Comparison of ENCODE assay signal across 9 mouse cellular contexts in genomic region chr4:142080901-142081630, GRCm38 (mm10). TPM values are rescaled to one million over a fixed set of nuclear protein-coding genes. Genes with fewer than 3 reads are reported as not detected.
DNase-seq lines count a peak whose midpoint lies in the region; ATAC-seq lines count a peak whose summit lies in the region.
"Had no signal": no experiment of that assay in that cellular context is flagged by ENCODE, and none has a peak within 500 bp of the region (broad histone marks: within the 10 kb centered on the region; RNA-seq: fewer than 3 reads in every experiment).

No protein-coding gene starts in this region.

- H3K9me3 ChIP-seq in kidney, embryonic 15.5 days (replicated peaks): no peaks in the 10 kb centered on the region
- H3K9me3 ChIP-seq in neural tube, embryonic 15.5 days (replicated peaks): no peaks in the 10 kb centered on the region

- H3K4me3 ChIP-seq in kidney, embryonic 15.5 days (replicated peaks): no peak overlapping the region
- H3K4me3 ChIP-seq in neural tube, embryonic 15.5 days (replicated peaks): no peak overlapping the region

- H3K27ac ChIP-seq in kidney, embryonic 15.5 days: peak overlapping the region; percentile 41; the same call in 1 of the 2 replicates
- peak overlapping the region; percentile 9; the same call in 1 of the 2 replicates for H3K27ac ChIP-seq in neural tube, embryonic 15.5 days (replicated peaks)

- H3K4me2 ChIP-seq in kidney, embryonic 15.5 days: peak overlapping the region; percentile 25; the same call in 1 of the 2 replicates
- peak overlapping the region; percentile 30 for H3K4me2 ChIP-seq in neural tube, embryonic 15.5 days

- no peaks in the 10 kb centered on the region for H3K36me3 ChIP-seq in kidney, embryonic 15.5 days
- H3K36me3 ChIP-seq in neural tube, embryonic 15.5 days: no peaks in the 10 kb centered on the region
- H3K36me3 ChIP-seq: G1E had no signal

- H3K27me3 ChIP-seq in kidney, embryonic 15.5 days: peaks cover 13% of the 10 kb centered on the region; the same call in 1 of the 2 replicates
- H3K27me3 ChIP-seq in neural tube, embryonic 15.5 days (replicated peaks): peaks cover 29% of the 10 kb centered on the region

- peaks cover 70% of the 10 kb centered on the region for H3K4me1 ChIP-seq in kidney, embryonic 15.5 days
- H3K4me1 ChIP-seq in neural tube, embryonic 15.5 days: peaks cover 48% of the 10 kb centered on the region

- H3K9ac ChIP-seq in kidney, embryonic 15.5 days: no peak overlapping the region
- no peak overlapping the region for H3K9ac ChIP-seq in neural tube, embryonic 15.5 days (replicated peaks)

- peak; percentile 25 to 39 for DNase-seq in left cerebral cortex, adult 18-20 months (ENCODE audit: low spot score in 2 of 2)
- DNase-seq in left cerebral cortex, adult 9 months (ENCODE audit: low spot score in 2 of 2): no peak
- peak; percentile 80 for DNase-seq in gastrocnemius, postnatal 10 days
- no peak for DNase-seq in urinary bladder, postnatal 4 days (ENCODE audit: low spot score in 2 of 2)
- no peak for DNase-seq in spleen, postnatal 14 days (ENCODE audit: low spot score in 2 of 2)

- 42% methylated on average over 18 of the region's 18 CpGs for WGBS in kidney, embryonic 15.5 days
- 62% methylated on average over 18 of the region's 18 CpGs for whole genome bisulfite sequencing in neural tube, embryonic 15.5 days

- ATAC-seq in cerebellum, adult (ENCODE audit: insufficient number of reproducible peaks, low FRiP score, low TSS enrichment): peak; percentile 33
- no peak for ATAC-seq in kidney, embryonic 15.5 days (replicated peaks; ENCODE audit: low FRiP score)
- ATAC-seq in neural tube, embryonic 15.5 days (ENCODE audit: low FRiP score): no peak

RNA-seq across cellular contexts. Expression of gene Tmem51, which starts 3.0 kb away (rescaled TPM):
- total RNA-seq in left cerebral cortex, adult 18-20 months (2021): 1 to 10 TPM; 5.3 to 5.7 TPM
- 1 to 10 TPM; 4.3 to 4.9 TPM for total RNA-seq in gastrocnemius, postnatal 10 days (2021)
- polyA plus RNA-seq in kidney, embryonic 15.5 days (2015; fragmentation: Nextera tagmentation; extraction: Ambion mirVana): 29.1 and 29.5 TPM in 2 replicates
- polyA plus RNA-seq in neural tube, embryonic 15.5 days (2015; fragmentation: Nextera tagmentation; extraction: Ambion mirVana): 5.9 and 11.0 TPM in 2 replicates
- polyA plus RNA-seq: G1E had no signal

Comparison
In these comparisons a context has a peak if more than half of its experiments do, and no peak if none do; other contexts are left out.
1. DNase-seq: peak in left cerebral cortex, adult 18-20 months (2 of 2) and gastrocnemius, postnatal 10 days (single experiment); none in left cerebral cortex, adult 9 months (0 of 2), urinary bladder, postnatal 4 days (0 of 2) and spleen, postnatal 14 days (0 of 2).